Mouse (Mus musculus) frontal cortex, adult 2 months (tissue): ENCODE measurements around the gene Gm10643. TPM values are rescaled to one million over a fixed set of nuclear protein-coding genes. Genes with fewer than 3 reads are reported as not detected.

Source experiments
- DNase-seq, 2 experiments: peaks; one replicate each; pipeline ENCODE4 v3.0.0; 2022; ENCODE audit warnings: low spot score in 1 of 2; ENCODE audit errors: extremely low spot score in 1 of 2
- polyA plus RNA-seq: library from polyadenylated mRNA; depleted of rRNA; stranded (reverse); fragments of >200 nt; gene quantifications from 2 replicates; pipeline ENCODE4 v1.2.3, GENCODE M21; 2012; rRNA removed

The Gm10643 gene
- polyA plus RNA-seq, 1 experiment = 5.3 TPM

- no peak for DNase-seq
Measured at GRCm38 (mm10) chr8:84042948-84043342, 22.0 kb downstream of the Gm10643 start.

GRCm38 (mm10) chr8:84042066-84042947 lies 22.6 kb downstream of the Gm10643 start, which contains the start of gene Il27ra:
Gene Il27ra, minus strand, starts transcription at chr8:84042589.
- DNase-seq = no peak

DNA sequence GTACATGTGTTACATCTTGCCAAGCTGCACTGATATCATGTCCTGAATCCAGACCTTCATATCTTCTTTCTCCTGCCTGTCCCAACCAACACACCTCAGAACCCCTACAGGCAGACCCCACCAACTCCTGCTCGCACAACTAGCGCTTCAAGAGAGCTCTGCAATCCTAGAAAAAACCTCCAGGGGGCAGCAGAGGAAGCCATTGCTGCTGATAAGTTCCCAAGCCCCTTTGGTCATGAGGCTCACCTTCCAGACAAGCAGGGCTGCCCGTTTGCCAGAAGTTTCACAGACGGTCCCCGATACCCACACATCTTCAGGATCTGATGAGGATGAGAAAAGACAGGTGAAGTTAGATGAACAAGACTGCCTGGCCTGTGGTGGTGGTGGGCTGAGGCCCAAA lies 25.9 kb downstream of the Gm10643 start:
- DNase-seq = peak in 1 of 2 experiments; percentile 87

DNA sequence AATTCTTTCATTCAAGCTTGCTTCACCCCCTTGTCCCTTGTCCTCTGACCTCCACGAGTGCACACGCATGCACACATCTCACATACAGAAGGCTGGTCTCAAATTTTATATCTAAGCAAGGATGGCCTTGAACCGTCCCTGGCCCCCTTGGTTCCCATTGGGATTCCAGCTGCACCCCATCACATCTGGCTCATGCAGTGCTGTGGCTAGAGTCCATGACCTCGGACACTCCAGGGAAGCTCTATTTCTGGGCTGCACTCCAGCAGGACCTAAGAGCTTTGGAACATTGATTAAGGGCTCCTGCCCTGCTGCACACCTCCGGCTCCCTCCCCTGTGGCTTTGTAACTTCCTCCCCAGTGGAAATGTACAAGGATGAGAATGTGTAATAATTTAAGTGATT lies 26.9 kb downstream of the Gm10643 start:
- no peak for DNase-seq

- DNase-seq = no peak
Measured at GRCm38 (mm10) chr8:84032777-84033176, 32.2 kb downstream of the Gm10643 start.

GRCm38 (mm10) chr8:84029272-84029671 lies 35.7 kb downstream of the Gm10643 start:
- DNase-seq = no peak

DNA sequence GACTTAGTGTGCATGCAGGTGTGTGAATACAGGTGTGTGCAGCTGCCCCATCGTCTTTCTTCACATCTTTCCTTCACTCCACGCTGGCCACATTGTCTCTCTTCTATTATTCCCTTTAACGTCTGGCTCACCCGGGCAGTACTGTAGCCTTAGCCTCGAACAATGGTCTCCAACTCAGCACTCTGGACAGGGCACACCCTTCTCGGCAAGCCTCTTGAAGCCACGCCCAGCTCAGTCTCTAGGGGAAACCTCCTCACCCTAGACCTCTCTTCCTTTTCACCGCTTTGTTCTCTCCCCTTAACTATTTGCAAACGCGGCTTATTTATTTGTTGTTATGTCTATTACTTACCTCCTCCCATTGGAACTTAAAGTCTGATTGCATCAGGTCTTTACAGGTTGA lies 37.5 kb downstream of the Gm10643 start:
- DNase-seq = no peak

- DNase-seq = no peak
Measured at GRCm38 (mm10) chr8:84025863-84026262, 39.1 kb downstream of the Gm10643 start.

DNA sequence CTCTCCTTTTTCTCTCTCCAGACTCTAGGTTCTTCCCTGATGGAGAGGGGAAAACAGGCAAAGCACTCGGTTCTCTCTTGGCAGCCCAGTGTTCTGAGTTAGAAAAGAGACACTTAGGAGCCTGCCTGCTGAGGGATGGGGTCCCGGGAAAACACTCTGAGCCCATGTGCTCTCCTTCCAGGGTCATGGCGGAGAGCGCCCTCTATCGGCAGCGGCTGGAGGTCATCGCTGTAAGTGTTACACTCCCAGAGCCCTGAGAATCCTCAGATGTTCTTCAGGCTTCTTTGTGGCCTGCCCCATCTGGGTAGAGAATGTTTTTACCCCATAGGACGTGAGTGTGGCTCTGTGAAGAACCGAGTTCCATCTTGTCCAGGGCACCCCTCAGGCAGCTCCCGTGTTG lies 40.8 kb downstream of the Gm10643 start:
- DNase-seq = no peak

- no peak for DNase-seq
Measured at GRCm38 (mm10) chr8:84023631-84024030, 41.3 kb downstream of the Gm10643 start.

GRCm38 (mm10) chr8:84023085-84023484 lies 41.9 kb downstream of the Gm10643 start:
- no peak for DNase-seq

GRCm38 (mm10) chr8:84021569-84021968 lies 43.4 kb downstream of the Gm10643 start:
- no peak for DNase-seq

DNA sequence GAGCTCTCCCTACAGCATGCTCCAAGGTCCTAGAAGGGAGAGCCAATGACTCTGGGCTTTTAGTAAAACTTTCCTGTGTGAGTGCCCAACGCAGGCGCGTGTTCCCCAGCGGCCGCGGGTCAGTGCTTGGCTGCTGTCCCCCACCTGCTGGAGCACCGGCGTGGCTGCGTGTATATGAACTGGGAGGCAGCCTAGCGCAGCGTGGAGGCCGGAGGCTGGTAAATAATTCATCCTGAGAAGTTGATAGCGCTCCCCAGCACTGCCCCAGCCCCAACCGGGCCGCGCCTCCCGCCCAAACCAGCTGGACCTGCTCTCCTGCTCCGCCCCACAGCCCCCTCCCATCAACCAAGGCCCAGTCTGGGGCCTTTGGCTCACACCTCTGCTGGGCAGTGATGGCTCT lies 43.8 kb downstream of the Gm10643 start, which contains the start of gene Palm3:
TSS of gene Palm3 (plus strand) at position 376 of the 400 bp plus-strand sequence.
- no peak for DNase-seq

GRCm38 (mm10) chr8:84019738-84020137 lies 45.2 kb downstream of the Gm10643 start:
- DNase-seq = no peak

DNA sequence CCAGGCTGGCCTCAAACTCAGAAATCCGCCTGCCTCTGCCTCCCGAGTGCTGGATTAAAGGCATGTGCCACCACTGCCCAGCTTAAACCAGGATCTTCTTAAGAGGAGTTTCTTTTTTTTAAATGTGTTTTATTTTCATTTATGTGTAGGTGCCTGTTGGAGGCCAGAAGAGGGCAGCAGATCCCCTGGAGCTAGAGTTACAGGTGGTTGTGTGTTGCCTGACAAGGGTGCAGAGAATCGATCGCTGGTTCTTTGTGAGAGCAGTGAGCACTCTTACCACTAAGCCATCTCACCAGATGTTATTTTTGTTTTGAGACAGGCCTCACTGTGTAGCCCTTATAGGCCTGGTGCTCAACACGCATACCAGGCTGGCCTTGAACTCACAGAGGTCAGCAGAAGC lies 49.1 kb downstream of the Gm10643 start:
- no peak for DNase-seq

Other genes with a start within 250 kb of the Gm10643 start
- 199 and 247 TPM in 2 replicates for gene Adgrl1, start 165.0 kb downstream of the Gm10643 start, polyA plus RNA-seq
- 0.63 and 0.68 TPM in 2 replicates for gene Gm10644, start 109.9 kb downstream of the Gm10643 start, polyA plus RNA-seq
- gene Asf1b, start 109.6 kb downstream of the Gm10643 start, polyA plus RNA-seq = 1.2 and 1.6 TPM in 2 replicates
- 161 and 176 TPM in 2 replicates for gene Prkaca, start 92.1 kb downstream of the Gm10643 start, polyA plus RNA-seq
- gene Samd1, start 67.5 kb downstream of the Gm10643 start, polyA plus RNA-seq = 47.4 and 48.4 TPM in 2 replicates
- gene 1700067K01Rik, start 63.6 kb downstream of the Gm10643 start, polyA plus RNA-seq = not detected in 2 replicates
- 1.4 and 2.4 TPM in 2 replicates for gene 2210011C24Rik, start 53.0 kb downstream of the Gm10643 start, polyA plus RNA-seq
- 1.9 and 2.2 TPM in 2 replicates for gene Palm3, start 43.7 kb downstream of the Gm10643 start, polyA plus RNA-seq
- gene Il27ra, start 22.5 kb downstream of the Gm10643 start, polyA plus RNA-seq = 0.40 and 0.42 TPM in 2 replicates
- gene Rln3, start 20.1 kb downstream of the Gm10643 start, polyA plus RNA-seq = not detected in 2 replicates
- gene Rfx1, start 1.7 kb upstream of the Gm10643 start, polyA plus RNA-seq = 36.6 and 37.9 TPM in 2 replicates
- gene Dcaf15, start 39.6 kb upstream of the Gm10643 start, polyA plus RNA-seq = 32.9 and 40.8 TPM in 2 replicates
- 0.04 and 0.08 TPM in 2 replicates for gene Podnl1, start 60.9 kb upstream of the Gm10643 start, polyA plus RNA-seq
- gene Cc2d1a, start 82.8 kb upstream of the Gm10643 start, polyA plus RNA-seq = 38.4 and 40.2 TPM in 2 replicates
- gene 4930432K21Rik, start 82.9 kb upstream of the Gm10643 start, polyA plus RNA-seq = 2.6 and 2.9 TPM in 2 replicates
- gene Nanos3, start 120.1 kb upstream of the Gm10643 start, polyA plus RNA-seq = 2.1 and 2.6 TPM in 2 replicates
- 13.7 TPM in 2 replicates for gene Zswim4, start 171.9 kb upstream of the Gm10643 start, polyA plus RNA-seq
- gene D8Ertd738e, start 184.6 kb upstream of the Gm10643 start, polyA plus RNA-seq = 216 and 261 TPM in 2 replicates
- 26.0 and 30.5 TPM in 2 replicates for gene Mri1, start 192.2 kb upstream of the Gm10643 start, polyA plus RNA-seq
- gene Ccdc130, start 205.2 kb upstream of the Gm10643 start, polyA plus RNA-seq = 34.8 and 35.6 TPM in 2 replicates